Mouse (Mus musculus) brain, embryonic 14.5 days (tissue): ENCODE measurements at regions not wholly inside any gene's neighbourhood (a gene's known extent, or its start where the extent isn't known, plus 50 kb on each side); places are given as distances from the start of the nearest gene placed in this dataset.

ENCODE experiments used
- CTCF ChIP-seq: fragments of 200-500 bp; IDR thresholded peaks from 2 replicates; pipeline ENCODE4 v1.5.1; 2012; ENCODE audit warnings: inconsistent platforms, mild to moderate bottlenecking, moderate library complexity, borderline replicate concordance; ENCODE audit not compliant: insufficient read depth, insufficient read length; ENCODE audit errors: extremely low read depth
- POLR2A ChIP-seq: fragments of 200-500 bp; IDR thresholded peaks from 2 replicates; pipeline ENCODE4 v1.6.1; 2012; ENCODE audit warnings: mild to moderate bottlenecking, inconsistent platforms, borderline replicate concordance; ENCODE audit not compliant: poor library complexity, insufficient read depth, insufficient read length, severe bottlenecking; ENCODE audit errors: extremely low read depth

DNA sequence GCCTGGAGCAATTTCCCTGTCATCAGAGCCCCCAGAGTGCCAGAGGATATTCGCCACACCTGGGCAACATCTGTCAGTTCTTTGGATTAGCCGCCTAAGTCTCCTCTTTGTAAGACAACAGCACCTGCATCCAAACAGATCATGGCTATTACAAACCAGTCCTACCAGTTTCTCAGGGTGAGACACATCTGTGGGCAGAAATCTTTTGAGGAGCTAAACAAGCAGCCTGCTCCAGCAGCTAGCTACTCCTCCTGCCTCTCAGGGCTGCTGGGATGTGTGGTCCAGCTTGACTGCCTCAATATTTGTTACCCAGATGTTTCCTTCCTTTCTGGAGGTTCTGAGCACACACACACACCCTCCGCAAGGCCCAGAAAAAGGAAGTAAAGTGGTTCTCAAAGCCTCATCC, 96.6 kb upstream of the Zfand5 start:
- TF ChIP-seq CTCF (no peak), POLR2A (no peak)
